Mouse (Mus musculus) layer of hippocampus, adult 18-20 months (tissue): Measurements from ENCODE around the gene Rbfox2. TPM values are rescaled to one million over a fixed set of nuclear protein-coding genes. Genes with fewer than 3 reads are reported as not detected.
A peak's percentile ranks its signal among the peaks of the same experiment; 100 is the strongest.

Experiments used
- DNase-seq, 2 experiments: peaks; one replicate each; pipeline ENCODE4 v3.0.0; 2022; ENCODE audit warnings: low spot score in 2 of 2
- total RNA-seq, 2 experiments: library from RNA; stranded (reverse); gene quantifications; 2 replicates each; pipeline ENCODE4 v1.2.3; 2021

The Rbfox2 gene
- total RNA-seq, 2 experiments from 2014 or later, result 238 to 245 TPM

GRCm38 (mm10) chr15:77037278-77038161 is 269.3 kb downstream of the Rbfox2 start:
- no peak for DNase-seq

- DNase-seq, result no peak
Measured at GRCm38 (mm10) chr15:77036989-77037277, 269.9 kb downstream of the Rbfox2 start.

- no peak for DNase-seq
Measured at GRCm38 (mm10) chr15:77036320-77036988, 270.4 kb downstream of the Rbfox2 start.

- no peak for DNase-seq
Measured at GRCm38 (mm10) chr15:77035643-77036042, 271.2 kb downstream of the Rbfox2 start.

GRCm38 (mm10) chr15:77034526-77034925 is 272.3 kb downstream of the Rbfox2 start:
- DNase-seq, result no peak

GRCm38 (mm10) chr15:77031271-77031670 is 275.5 kb downstream of the Rbfox2 start:
- DNase-seq, result no peak

- peak; percentile 28 to 69 for DNase-seq
Measured at GRCm38 (mm10) chr15:77029331-77029991, 277.3 kb downstream of the Rbfox2 start.

Other genes starting within 250 kb of the Rbfox2 start
- gene Apol7a, start 92.1 kb upstream of the Rbfox2 start, total RNA-seq, result not detected
- not detected for gene Apol9a, start 104.1 kb upstream of the Rbfox2 start, total RNA-seq
- gene Apol7b, start 140.5 kb upstream of the Rbfox2 start, total RNA-seq, result not detected
- gene Apol10a, start 170.0 kb upstream of the Rbfox2 start, total RNA-seq, result not detected
- not detected for gene Apol11a, start 201.3 kb upstream of the Rbfox2 start, total RNA-seq
- gene Apol7c, start 226.3 kb upstream of the Rbfox2 start, total RNA-seq, result not detected